Mouse (Mus musculus): ENCODE results near the gene Bnipl. TPM values are rescaled to one million over a fixed set of nuclear protein-coding genes. Genes with fewer than 3 reads are reported as not detected.
A peak's percentile ranks its signal among the peaks of the same experiment; 100 is the strongest.

Gene Bnipl
- total RNA-seq (2014; rRNA removed): not detected in 2 replicates
- polyA plus RNA-seq (2015; fragmentation: Nextera tagmentation; extraction: Ambion mirVana): not detected in 2 replicates

GRCm38 (mm10) chr3:95250783-95251424 lies at the start of gene Bnipl:
Bnipl (minus strand) TSS chr3:95251193.
- no peak for TF ChIP-seq CTCF (IDR thresholded peaks at IDR 0.05)
- 57% methylated on average over 7 of the region's 7 CpGs for WGBS
- no peak within 1 kb of the TSS for H3K4me3 ChIP-seq (ENCODE audit: low read depth, low read length)
- no peak for ATAC-seq (ENCODE audit: low FRiP score)
- H3K27ac ChIP-seq (ENCODE audit: low read depth, low read length): no peak within 1 kb of the TSS
- no peak within 1 kb of the TSS for H3K4me2 ChIP-seq (ENCODE audit: low read depth, low read length, poor library complexity, severe bottlenecking)
- H3K27me3 ChIP-seq (ENCODE audit: insufficient read depth, low read length): no peaks in the 10 kb centered on the region
- DNase-seq (ENCODE audit: low spot score): no peak
- H3K4me1 ChIP-seq (ENCODE audit: insufficient read depth, low read length): no peaks in the 10 kb centered on the region
- no peaks in the 10 kb centered on the region for H3K9me3 ChIP-seq (ENCODE audit: low read length)
- H3K9ac ChIP-seq (replicated peaks; ENCODE audit: low read length, poor library complexity, severe bottlenecking): no peak within 1 kb of the TSS
- H3K36me3 ChIP-seq (ENCODE audit: insufficient read depth, low read length): peaks cover 26% of the 10 kb centered on the region

- ATAC-seq (ENCODE audit: low FRiP score): no peak
- H3K4me3 ChIP-seq (ENCODE audit: low read depth, low read length): no peak overlapping the region
- H3K4me1 ChIP-seq (ENCODE audit: insufficient read depth, low read length): no peaks in the 10 kb centered on the region
- no peak for DNase-seq (ENCODE audit: low spot score)
- no peaks in the 10 kb centered on the region for H3K27me3 ChIP-seq (ENCODE audit: insufficient read depth, low read length)
- WGBS: 94% methylated on average over 7 of the region's 7 CpGs
- no peak for TF ChIP-seq CTCF (IDR thresholded peaks at IDR 0.05)
- H3K36me3 ChIP-seq (ENCODE audit: insufficient read depth, low read length): peaks cover 13% of the 10 kb centered on the region
- H3K9ac ChIP-seq (replicated peaks; ENCODE audit: low read length, poor library complexity, severe bottlenecking): no peak overlapping the region
- no peak overlapping the region for H3K4me2 ChIP-seq (ENCODE audit: low read depth, low read length, poor library complexity, severe bottlenecking)
- H3K9me3 ChIP-seq (ENCODE audit: low read length): no peaks in the 10 kb centered on the region
- H3K27ac ChIP-seq (ENCODE audit: low read depth, low read length): no peak overlapping the region
These were observed 47.0 kb upstream of the Bnipl start for GRCm38 (mm10) chr3:95298018-95298417.

DNA sequence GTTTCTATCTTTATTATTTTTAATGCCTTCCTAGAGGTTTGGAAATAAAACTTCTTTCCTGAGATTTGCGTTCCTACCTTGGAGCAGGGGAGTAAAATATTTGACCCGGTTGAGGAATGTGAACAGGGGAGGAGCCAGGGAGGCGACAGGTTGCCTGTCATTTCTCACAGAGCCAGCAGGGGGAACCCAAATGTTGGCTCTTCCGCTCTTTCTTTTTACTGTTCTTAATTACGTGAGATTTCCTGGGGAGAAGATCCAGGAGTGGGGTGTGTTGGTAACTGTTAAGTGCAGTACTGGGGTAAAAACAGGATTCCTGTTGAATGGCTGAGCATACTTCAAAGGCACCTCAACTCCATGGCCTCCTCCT lies 45.1 kb upstream of the Bnipl start:
- H3K27ac ChIP-seq (ENCODE audit: low read depth, low read length): no peak overlapping the region
- 10% methylated on average over 5 of the region's 5 CpGs for WGBS
- peak; percentile 74 for TF ChIP-seq CTCF (IDR thresholded peaks at IDR 0.05)
- H3K27me3 ChIP-seq (ENCODE audit: insufficient read depth, low read length): no peaks in the 10 kb centered on the region
- no peaks in the 10 kb centered on the region for H3K4me1 ChIP-seq (ENCODE audit: insufficient read depth, low read length)
- DNase-seq (ENCODE audit: low spot score) (peak; percentile 54), ATAC-seq (ENCODE audit: low FRiP score) (0 out of 2 replicates have a peak, but pooled peaks have one; percentile 32)
- H3K4me2 ChIP-seq (ENCODE audit: low read depth, low read length, poor library complexity, severe bottlenecking): no peak overlapping the region
- no peaks in the 10 kb centered on the region for H3K9me3 ChIP-seq (ENCODE audit: low read length)
- peaks cover 13% of the 10 kb centered on the region for H3K36me3 ChIP-seq (ENCODE audit: insufficient read depth, low read length)
- no peak overlapping the region for H3K9ac ChIP-seq (replicated peaks; ENCODE audit: low read length, poor library complexity, severe bottlenecking)
- no peak overlapping the region for H3K4me3 ChIP-seq (ENCODE audit: low read depth, low read length)

- Histone ChIP-seq H3K9ac (replicated peaks; ENCODE audit: low read length, poor library complexity, severe bottlenecking) (no peak overlapping the region), H3K36me3 (ENCODE audit: insufficient read depth, low read length) (peaks cover 13% of the 10 kb centered on the region), H3K27ac (ENCODE audit: low read depth, low read length) (no peak overlapping the region), H3K4me2 (ENCODE audit: low read depth, low read length, poor library complexity, severe bottlenecking) (no peak overlapping the region), H3K4me3 (ENCODE audit: low read depth, low read length) (no peak overlapping the region), H3K27me3 (ENCODE audit: insufficient read depth, low read length) (no peaks in the 10 kb centered on the region), H3K4me1 (ENCODE audit: insufficient read depth, low read length) (no peaks in the 10 kb centered on the region), H3K9me3 (ENCODE audit: low read length) (no peaks in the 10 kb centered on the region)
- ATAC-seq (ENCODE audit: low FRiP score) (no peak), DNase-seq (ENCODE audit: low spot score) (no peak)
- WGBS: 83% methylated on average over 11 of the region's 11 CpGs
- TF ChIP-seq CTCF (IDR thresholded peaks at IDR 0.05): no peak
These were observed 44.5 kb upstream of the Bnipl start for GRCm38 (mm10) chr3:95295321-95296102.

GRCm38 (mm10) chr3:95294718-95295117 lies 43.7 kb upstream of the Bnipl start:
- WGBS: 86% methylated on average over 5 of the region's 5 CpGs
- no peaks in the 10 kb centered on the region for H3K27me3 ChIP-seq (ENCODE audit: insufficient read depth, low read length)
- no peak for TF ChIP-seq CTCF (IDR thresholded peaks at IDR 0.05)
- H3K36me3 ChIP-seq (ENCODE audit: insufficient read depth, low read length): peaks cover 13% of the 10 kb centered on the region
- ATAC-seq (ENCODE audit: low FRiP score): no peak
- H3K27ac ChIP-seq (ENCODE audit: low read depth, low read length): no peak overlapping the region
- H3K4me1 ChIP-seq (ENCODE audit: insufficient read depth, low read length): no peaks in the 10 kb centered on the region
- H3K4me3 ChIP-seq (ENCODE audit: low read depth, low read length): no peak overlapping the region
- H3K9me3 ChIP-seq (ENCODE audit: low read length): no peaks in the 10 kb centered on the region
- DNase-seq (ENCODE audit: low spot score): no peak
- H3K4me2 ChIP-seq (ENCODE audit: low read depth, low read length, poor library complexity, severe bottlenecking): no peak overlapping the region
- no peak overlapping the region for H3K9ac ChIP-seq (replicated peaks; ENCODE audit: low read length, poor library complexity, severe bottlenecking)

- Histone ChIP-seq H3K9me3 (ENCODE audit: low read length) (no peaks in the 10 kb centered on the region), H3K4me1 (ENCODE audit: insufficient read depth, low read length) (no peaks in the 10 kb centered on the region), H3K27me3 (ENCODE audit: insufficient read depth, low read length) (no peaks in the 10 kb centered on the region), H3K27ac (ENCODE audit: low read depth, low read length) (no peak overlapping the region), H3K4me2 (ENCODE audit: low read depth, low read length, poor library complexity, severe bottlenecking) (no peak overlapping the region), H3K36me3 (ENCODE audit: insufficient read depth, low read length) (peaks cover 13% of the 10 kb centered on the region), H3K9ac (replicated peaks; ENCODE audit: low read length, poor library complexity, severe bottlenecking) (no peak overlapping the region), H3K4me3 (ENCODE audit: low read depth, low read length) (no peak overlapping the region)
- DNase-seq (ENCODE audit: low spot score) (no peak), ATAC-seq (ENCODE audit: low FRiP score) (no peak)
- TF ChIP-seq CTCF (IDR thresholded peaks at IDR 0.05): no peak
- 89% methylated on average over 7 of the region's 7 CpGs for WGBS
These were observed 43.3 kb upstream of the Bnipl start for GRCm38 (mm10) chr3:95294316-95294715.
